Mouse (Mus musculus): ENCODE data around the gene Olfr1284. TPM values are rescaled to one million over a fixed set of nuclear protein-coding genes. Genes with fewer than 3 reads are reported as not detected.
"Not testable (repeated sequence)": the region's sequence is repeated elsewhere in the genome, so short reads cannot be mapped to it uniquely, and the experiment has no call there.

Gene Olfr1284
- total RNA-seq (2021) = not detected

- DNase-seq = no peak
Measured at GRCm38 (mm10) chr2:111375222-111375621, at the start of gene Olfr1284. Olfr1284 (plus strand) TSS chr2:111375522.

GRCm38 (mm10) chr2:111326220-111326619, 49.1 kb upstream of the Olfr1284 start, which contains the start of gene Olfr1281:
Olfr1281 (plus strand) TSS chr2:111326520.
- DNase-seq = no peak

- not testable (repeated sequence) for DNase-seq
Measured at GRCm38 (mm10) chr2:111333721-111334120, 41.6 kb upstream of the Olfr1284 start.

- DNase-seq = no peak
Measured at GRCm38 (mm10) chr2:111335976-111336375, 39.3 kb upstream of the Olfr1284 start, which contains the start of gene Olfr1282. Olfr1282 (minus strand) TSS chr2:111336076.

GRCm38 (mm10) chr2:111366490-111366889, 8.8 kb upstream of the Olfr1284 start, which contains the start of gene Olfr1283:
Olfr1283 (plus strand) TSS chr2:111366790.
- DNase-seq = no peak

GRCm38 (mm10) chr2:111422931-111423330, 47.6 kb downstream of the Olfr1284 start, which contains the start of gene Olfr1286:
Olfr1286 (minus strand) TSS chr2:111423115.
- DNase-seq = no peak

Other genes with a start within 250 kb of the Olfr1284 start
- gene Gm15130, start 222.6 kb upstream of the Olfr1284 start, total RNA-seq (2021) = not detected
- gene 4930430A15Rik, start 145.9 kb upstream of the Olfr1284 start, total RNA-seq (2021) = not detected
- not detected for gene Olfr1275, start 140.2 kb upstream of the Olfr1284 start, total RNA-seq (2021)
- gene Olfr1276, start 121.0 kb upstream of the Olfr1284 start, total RNA-seq (2021) = not detected
- not detected for gene Olfr1277, start 101.4 kb upstream of the Olfr1284 start, total RNA-seq (2021)
- not detected for gene Olfr1278, start 85.4 kb upstream of the Olfr1284 start, total RNA-seq (2021)
- not detected for gene Olfr1279, start 74.9 kb upstream of the Olfr1284 start, total RNA-seq (2021)
- gene Olfr1280, start 61.5 kb upstream of the Olfr1284 start, total RNA-seq (2021) = not detected
- not detected for gene Olfr1281, start 49.0 kb upstream of the Olfr1284 start, total RNA-seq (2021)
- not detected for gene Olfr1282, start 39.4 kb upstream of the Olfr1284 start, total RNA-seq (2021)
- not detected for gene Olfr1283, start 8.7 kb upstream of the Olfr1284 start, total RNA-seq (2021)
- gene Olfr1286, start 47.6 kb downstream of the Olfr1284 start, total RNA-seq (2021) = not detected
- not detected for gene Olfr1287, start 73.6 kb downstream of the Olfr1284 start, total RNA-seq (2021)
- not detected for gene Olfr1288, start 98.6 kb downstream of the Olfr1284 start, total RNA-seq (2021)
- not detected for gene Olfr1289, start 105.3 kb downstream of the Olfr1284 start, total RNA-seq (2021)
- gene Olfr1290, start 118.3 kb downstream of the Olfr1284 start, total RNA-seq (2021) = not detected
- gene Olfr1291-ps1, start 121.7 kb downstream of the Olfr1284 start, total RNA-seq (2021) = not detected
- gene Olfr1293-ps, start 149.7 kb downstream of the Olfr1284 start, total RNA-seq (2021) = not detected
- not detected for gene Olfr1294, start 164.8 kb downstream of the Olfr1284 start, total RNA-seq (2021)
- gene Olfr1295, start 194.2 kb downstream of the Olfr1284 start, total RNA-seq (2021) = not detected

Measured in heart, postnatal 4 days (tissue).